Mouse (Mus musculus): ENCODE measurements at regions not wholly inside any gene's neighbourhood (a gene's known extent, or its start where the extent isn't known, plus 50 kb on each side); places are given as distances from the start of the nearest gene placed in this dataset.

DNA sequence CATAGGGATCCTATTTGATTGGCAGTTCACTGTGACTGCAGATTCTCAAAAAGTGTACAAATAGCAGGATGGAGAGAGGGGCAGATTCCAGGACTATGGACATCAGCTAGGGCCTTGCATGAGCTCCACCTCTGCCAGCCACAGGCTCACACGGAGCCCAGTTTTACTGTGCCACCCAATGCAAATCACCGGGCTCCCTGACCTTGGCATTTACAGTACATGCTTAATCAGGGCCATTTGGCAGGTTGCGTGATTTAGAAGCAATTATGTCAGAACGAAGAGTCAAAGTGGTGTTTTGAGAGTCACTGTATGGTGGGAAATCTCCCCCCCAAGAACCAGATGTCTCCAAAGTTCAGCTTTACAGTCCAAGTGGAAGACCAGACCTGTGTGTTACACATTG is 456.1 kb downstream of the Bnc2 start:
- DNase-seq (ENCODE audit: low spot score in 2 of 2): no peak

DNA sequence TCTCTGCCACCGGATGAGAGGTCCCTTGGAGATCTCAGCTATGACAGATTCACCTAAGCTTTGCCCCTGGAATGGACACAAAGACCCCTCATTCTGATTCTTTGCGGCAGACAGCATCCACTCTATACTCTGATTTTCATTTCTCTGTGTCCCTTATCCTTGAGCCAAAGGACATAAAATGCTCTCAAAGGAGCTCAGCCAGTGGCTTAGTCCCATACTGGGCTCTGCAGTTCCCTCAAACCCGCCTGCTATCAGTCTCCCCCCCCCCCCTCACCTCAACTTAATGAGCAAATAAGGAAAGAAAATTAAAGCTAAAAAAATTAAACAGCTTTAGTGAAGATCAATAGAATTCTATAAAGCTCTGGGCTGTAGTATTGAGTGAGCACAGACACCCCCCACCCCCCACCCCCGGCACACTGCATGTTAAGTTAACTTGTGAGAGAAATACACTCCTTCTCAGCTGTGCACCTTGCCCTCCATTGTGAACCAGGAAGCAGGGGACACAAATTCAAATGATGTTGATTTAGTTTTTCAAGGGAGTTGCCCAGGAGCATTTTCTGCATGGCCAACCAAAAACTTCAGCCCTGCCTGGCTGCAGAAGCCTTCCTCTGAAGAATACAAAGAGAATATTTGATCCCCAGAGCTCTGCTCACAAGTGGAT is 452.9 kb downstream of the Bnc2 start:
- DNase-seq (ENCODE audit: low spot score in 2 of 2): no peak

DNA sequence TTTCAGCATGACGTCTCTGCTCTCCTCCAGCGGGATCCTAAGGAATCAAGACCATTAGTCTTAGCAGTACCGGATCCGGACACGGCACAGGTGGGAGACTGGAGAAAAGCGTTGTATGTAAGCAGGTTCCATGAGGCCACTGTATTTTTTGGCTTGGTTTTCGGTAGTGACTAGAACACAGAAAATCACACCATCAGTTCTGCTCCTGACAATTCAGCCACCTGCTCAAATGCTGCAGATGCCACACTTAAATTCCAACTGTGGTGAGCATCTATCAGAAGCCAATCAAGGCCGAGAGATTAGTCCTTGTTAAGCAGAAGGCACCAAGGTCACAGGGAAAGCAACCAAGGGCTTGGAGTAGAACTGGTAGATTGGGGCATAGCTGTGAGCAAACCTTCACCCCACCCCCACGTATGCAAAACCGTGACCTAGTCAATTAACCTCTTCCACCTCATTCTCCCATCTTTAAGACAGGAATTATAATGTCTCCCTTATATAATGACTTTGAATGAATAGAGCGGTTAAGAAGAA is 452.2 kb downstream of the Bnc2 start:
- no peak for DNase-seq (ENCODE audit: low spot score in 2 of 2)

DNA sequence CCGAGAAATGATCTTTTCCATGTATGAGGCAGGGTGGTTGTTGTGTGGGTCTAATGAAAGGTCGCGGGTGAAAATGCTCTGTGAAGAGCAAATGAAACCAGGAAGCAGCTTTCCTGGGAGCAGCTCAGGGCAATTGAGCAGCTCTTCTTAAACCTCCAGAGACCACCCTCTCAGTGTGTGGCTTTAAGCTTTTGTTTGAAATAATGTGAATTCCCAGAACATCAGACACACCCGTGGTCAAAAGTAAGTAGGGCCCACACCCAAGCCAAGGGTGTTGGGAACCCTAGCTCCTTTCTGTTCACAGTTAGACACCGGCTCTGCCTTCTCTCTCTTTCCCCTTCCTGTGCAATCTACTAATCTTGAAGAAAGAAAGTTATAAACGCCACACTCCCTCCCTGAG is 450.5 kb downstream of the Bnc2 start:
- DNase-seq (ENCODE audit: low spot score in 2 of 2): no peak

All from spleen, postnatal 14 days (tissue).